Mouse (Mus musculus) stomach, postnatal 0 days (tissue): ENCODE measurements around the gene Trappc10.

ENCODE experiments used
- CTCF ChIP-seq: IDR thresholded peaks from 2 replicates; pipeline ENCODE4 v1.5.1; 2016; ENCODE audit warnings: antibody characterized with exemption, low read depth, mild to moderate bottlenecking, moderate library complexity
- EP300 ChIP-seq: optimal IDR thresholded peaks from 2 replicates; pipeline ENCODE3; 2016; ENCODE audit warnings: antibody characterized with exemption

- no peak for TF ChIP-seq CTCF
- no peak for TF ChIP-seq EP300
Measured at GRCm38 (mm10) chr10:78174474-78174873, 70.0 kb downstream of the Trappc10 start.
